Mouse (Mus musculus) stomach, postnatal 0 days (tissue): ENCODE results near the gene Ddr1.

ENCODE experiments used
- CTCF ChIP-seq: IDR thresholded peaks from 2 replicates; pipeline ENCODE4 v1.5.1; 2016; ENCODE audit warnings: antibody characterized with exemption, low read depth, mild to moderate bottlenecking, moderate library complexity
- EP300 ChIP-seq: optimal IDR thresholded peaks from 2 replicates; pipeline ENCODE3; 2016; ENCODE audit warnings: antibody characterized with exemption

DNA sequence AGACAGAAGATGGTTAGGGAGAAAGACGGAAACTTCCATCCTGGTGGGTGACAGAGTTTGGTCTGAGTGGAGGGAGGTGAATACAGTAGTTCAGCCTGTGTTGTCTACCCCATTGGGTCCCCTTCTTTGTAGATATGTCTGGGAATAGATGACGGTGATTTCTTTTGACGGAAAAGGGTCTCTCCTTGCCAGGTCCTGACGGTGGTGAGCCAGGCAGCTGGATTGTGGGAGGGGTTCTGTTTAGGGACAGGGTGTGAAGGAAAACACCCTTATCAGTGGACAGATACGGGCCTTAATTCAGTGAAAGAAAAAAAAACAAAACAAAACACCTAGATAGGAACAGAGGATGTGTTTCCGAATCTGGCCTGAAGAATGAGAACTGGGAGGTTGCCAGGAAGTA, 65.1 kb downstream of the Ddr1 start:
- TF ChIP-seq CTCF (no peak), EP300 (no peak)
